Mouse (Mus musculus) ES-E14 (cell line): ENCODE data around the gene Crip2. TPM values are rescaled to one million over a fixed set of nuclear protein-coding genes. Genes with fewer than 3 reads are reported as not detected.
A peak's percentile ranks its signal among the peaks of the same experiment; 100 is the strongest.

Experiments used
- DNase-seq: peaks from one replicate; pipeline ENCODE4 v3.0.0-alpha.2; 2013; ENCODE audit warnings: low read depth, low spot score
- H3K27ac ChIP-seq: 2 replicates; pipeline ENCODE4 v1.5.1; 2012; ENCODE audit warnings: low read depth, mild to moderate bottlenecking, low read length, moderate library complexity, mixed read lengths; ENCODE audit not compliant: poor library complexity, insufficient read depth, severe bottlenecking
- H3K36me3 ChIP-seq: 2 replicates; pipeline ENCODE4 v1.6.1; 2012; ENCODE audit warnings: mild to moderate bottlenecking, low read length, moderate library complexity, mixed read lengths; ENCODE audit not compliant: control insufficient read depth, poor library complexity, insufficient read depth, severe bottlenecking
- H3K4me1 ChIP-seq, 2 experiments: fragments of 150-350 bp in 1 of 2; sonication (generic) in 1 of 2; 2 replicates each; pipeline ENCODE4 v1.6.1; 2012; ENCODE audit warnings: low read length in 2 of 2, mild to moderate bottlenecking in 1 of 2, mixed read lengths in 1 of 2; ENCODE audit not compliant: control insufficient read depth in 2 of 2, insufficient read depth in 2 of 2, poor library complexity in 1 of 2
- H3K4me3 ChIP-seq, 2 experiments: fragments of 150-350 bp in 1 of 2; sonication (generic) in 1 of 2; 2 replicates each; pipeline ENCODE4 v1.5.1; 2012; ENCODE audit warnings: low read length in 2 of 2, low read depth in 1 of 2, mild to moderate bottlenecking in 1 of 2, mixed read lengths in 1 of 2; ENCODE audit not compliant: insufficient read depth in 1 of 2, poor library complexity in 1 of 2, severe bottlenecking in 1 of 2
- H3K9ac ChIP-seq: 2 replicates; pipeline ENCODE4 v1.6.1; 2012; ENCODE audit warnings: low read depth, mild to moderate bottlenecking, low read length, mixed read lengths; ENCODE audit not compliant: poor library complexity, insufficient read depth, severe bottlenecking
- H3K9me3 ChIP-seq: fragments of 150-350 bp; sonication (generic); 2 replicates; pipeline ENCODE4 v1.6.1; 2012; ENCODE audit warnings: low read depth, mild to moderate bottlenecking, low read length; ENCODE audit not compliant: control insufficient read depth, insufficient read depth
- CHD2 ChIP-seq: IDR thresholded peaks from 2 replicates; pipeline ENCODE4 v1.6.1; 2014; ENCODE audit warnings: mild to moderate bottlenecking, low read depth, low read length, inconsistent platforms
- HCFC1 ChIP-seq: IDR thresholded peaks from 2 replicates; pipeline ENCODE4 v1.6.1; 2012; ENCODE audit warnings: low read length, inconsistent platforms, borderline replicate concordance; ENCODE audit not compliant: insufficient read depth
- MAFK ChIP-seq: IDR thresholded peaks from 2 replicates; pipeline ENCODE4 v1.6.1; 2014; ENCODE audit warnings: mild to moderate bottlenecking, low read depth, low read length, inconsistent platforms; ENCODE audit not compliant: insufficient read depth
- ZC3H11A ChIP-seq: IDR thresholded peaks from 2 replicates; pipeline ENCODE4 v1.6.1; 2012; ENCODE audit warnings: low read depth, mild to moderate bottlenecking, inconsistent platforms, low read length, borderline replicate concordance
- ZNF384 ChIP-seq: IDR thresholded peaks from 2 replicates; pipeline ENCODE4 v1.6.1; 2012; ENCODE audit warnings: low read depth, low read length, inconsistent platforms
- in situ Hi-C, 2 experiments: fragments of 600-800 bp; cut with MboI; formaldehyde crosslinking; loops; one replicate each; pipeline ENCODE4 v1.15.1; 2025; ENCODE audit warnings: low sequenced_read_pairs in 2 of 2, inconsistent platforms in 1 of 2; ENCODE audit not compliant: unreplicated experiment in 2 of 2
- total RNA-seq: library from RNA; depleted of rRNA; stranded (reverse); fragments of 300-350 nt; gene quantifications from 2 replicates; pipeline ENCODE4 v1.2.3, GENCODE M21; 2012

The Crip2 gene
- total RNA-seq, 1 experiment, result 62.2 TPM

- Histone ChIP-seq H3K4me3 (no peak overlapping the region), H3K9me3 (no peaks in the 10 kb centered on the region), H3K27ac (no peak overlapping the region), H3K9ac (no peak overlapping the region), H3K36me3 (no peaks in the 10 kb centered on the region), H3K4me1 (no peaks in the 10 kb centered on the region)
- TF ChIP-seq ZNF384, result peak; percentile 65
- no peak for TF ChIP-seq HCFC1
- no peak for TF ChIP-seq CHD2
- no peak for TF ChIP-seq MAFK
- TF ChIP-seq ZC3H11A, result no peak
- in situ Hi-C loops, result no loop called here
- no peak for DNase-seq
These were observed 37.1 kb downstream of the Crip2 start for GRCm38 (mm10) chr12:113176960-113177725.

- no peaks in the 10 kb centered on the region for H3K36me3 ChIP-seq
- no peak overlapping the region for H3K9ac ChIP-seq
- H3K4me1 ChIP-seq, result 0 out of 4 replicates have a peak, but pooled peaks cover 0 to 4% of the 10 kb centered on the region in 2 experiments
- in situ Hi-C loops, result no loop called here
- TF ChIP-seq HCFC1 (no peak), CHD2 (no peak), ZC3H11A (no peak), ZNF384 (no peak), MAFK (no peak)
- no peaks in the 10 kb centered on the region for H3K9me3 ChIP-seq
- H3K4me3 ChIP-seq, result no peak overlapping the region
- H3K27ac ChIP-seq, result no peak overlapping the region
- no peak for DNase-seq
These were observed 41.0 kb downstream of the Crip2 start for GRCm38 (mm10) chr12:113181020-113181419.

- Histone ChIP-seq H3K36me3 (no peaks in the 10 kb centered on the region; the same call in 1 of the 2 replicates), H3K4me1 (peaks cover 0 to 19% of the 10 kb centered on the region in 2 experiments; a peak in 1 of 4 replicates), H3K27ac (no peak overlapping the region), H3K9me3 (no peaks in the 10 kb centered on the region), H3K4me3 (no peak overlapping the region), H3K9ac (no peak overlapping the region)
- in situ Hi-C loops, result no loop called here
- TF ChIP-seq HCFC1, result no peak
- TF ChIP-seq CHD2, result no peak
- TF ChIP-seq ZC3H11A, result no peak
- TF ChIP-seq MAFK, result no peak
- TF ChIP-seq ZNF384, result no peak
- DNase-seq, result no peak
These were observed 44.9 kb downstream of the Crip2 start for GRCm38 (mm10) chr12:113184945-113185344.

- H3K9ac ChIP-seq, result peak within 1 kb of the TSS; percentile 79
- peaks cover 0 to 19% of the 10 kb centered on the region in 2 experiments; a peak in 1 of 4 replicates for H3K4me1 ChIP-seq
- no peak within 1 kb of the TSS for H3K27ac ChIP-seq
- TF ChIP-seq CHD2 (no peak), MAFK (no peak), HCFC1 (no peak), ZC3H11A (no peak), ZNF384 (no peak)
- in situ Hi-C loops, result no loop called here
- no peaks in the 10 kb centered on the region; the same call in 1 of the 2 replicates for H3K36me3 ChIP-seq
- DNase-seq, result no peak
- H3K9me3 ChIP-seq, result no peaks in the 10 kb centered on the region
- H3K4me3 ChIP-seq, result peak within 1 kb of the TSS; percentile 80 to 88
These were observed 45.6 kb downstream of the Crip2 start, which contains the start of gene Tmem121 for GRCm38 (mm10) chr12:113185442-113186291. Gene Tmem121 (plus strand): TSS chr12:113185930.
